In genomic region chr10:37035090-37035497, GRCm38 (mm10) we compare ENCODE assay signal across 12 mouse cellular contexts.
DNase-seq lines count a peak whose midpoint lies in the region; ATAC-seq and TF ChIP-seq lines count a peak whose summit lies in the region.
"Had no signal": no experiment of that assay in that cellular context is flagged by ENCODE, and none has a peak within 500 bp of the region (broad histone marks: within the 10 kb centered on the region; RNA-seq: fewer than 3 reads in every experiment).

No protein-coding gene starts in this region.

- no peak overlapping the region for H3K4me2 ChIP-seq in kidney, embryonic 16.5 days (replicated peaks; ENCODE audit: low read depth, low read length)
- no peak overlapping the region for H3K4me2 ChIP-seq in midbrain, embryonic 11.5 days
- H3K4me2 ChIP-seq in midbrain, embryonic 15.5 days, result no peak overlapping the region
- H3K4me2 ChIP-seq: intestine, embryonic 15.5 days; liver, embryonic 13.5 days had no signal

- no peak overlapping the region for H3K9ac ChIP-seq in kidney, embryonic 16.5 days (replicated peaks; ENCODE audit: low read length)
- H3K9ac ChIP-seq in midbrain, embryonic 11.5 days (ENCODE audit: low read length), result no peak overlapping the region
- no peak overlapping the region for H3K9ac ChIP-seq in midbrain, embryonic 15.5 days
- H3K9ac ChIP-seq: intestine, embryonic 15.5 days; liver, embryonic 13.5 days had no signal

- no peaks in the 10 kb centered on the region for H3K4me1 ChIP-seq in kidney, embryonic 16.5 days (ENCODE audit: insufficient read depth, low read length)
- H3K4me1 ChIP-seq in midbrain, embryonic 11.5 days (ENCODE audit: control insufficient read depth, insufficient read depth, low read length), result no peaks in the 10 kb centered on the region
- no peaks in the 10 kb centered on the region for H3K4me1 ChIP-seq in midbrain, embryonic 15.5 days
- H3K4me1 ChIP-seq: intestine, embryonic 15.5 days; liver, embryonic 13.5 days had no signal

- H3K36me3 ChIP-seq in kidney, embryonic 16.5 days (ENCODE audit: insufficient read depth, low read length), result no peaks in the 10 kb centered on the region
- no peaks in the 10 kb centered on the region for H3K36me3 ChIP-seq in midbrain, embryonic 11.5 days (ENCODE audit: control insufficient read depth, insufficient read depth, low read length)
- H3K36me3 ChIP-seq in midbrain, embryonic 15.5 days (replicated peaks), result no peaks in the 10 kb centered on the region
- H3K36me3 ChIP-seq: intestine, embryonic 15.5 days; liver, embryonic 13.5 days had no signal

- no peaks in the 10 kb centered on the region for H3K9me3 ChIP-seq in kidney, embryonic 16.5 days (ENCODE audit: low read length)
- H3K9me3 ChIP-seq in midbrain, embryonic 11.5 days (ENCODE audit: control insufficient read depth, low read length), result no peaks in the 10 kb centered on the region
- H3K9me3 ChIP-seq in midbrain, embryonic 15.5 days, result no peaks in the 10 kb centered on the region
- H3K9me3 ChIP-seq: intestine, embryonic 15.5 days; liver, embryonic 13.5 days had no signal

- intact Hi-C loops in left cerebral cortex, adult 2 months (cut with DNase I), result no loop called here

- no peak overlapping the region for H3K4me3 ChIP-seq in kidney, embryonic 16.5 days (ENCODE audit: low read length)
- no peak overlapping the region for H3K4me3 ChIP-seq in midbrain, embryonic 11.5 days (ENCODE audit: low read depth, low read length)
- no peak overlapping the region for H3K4me3 ChIP-seq in midbrain, embryonic 15.5 days
- no peak overlapping the region for H3K4me3 ChIP-seq in left cerebral cortex, adult 2 months
- H3K4me3 ChIP-seq: intestine, embryonic 15.5 days; liver, embryonic 13.5 days had no signal

- H3K27me3 ChIP-seq in kidney, embryonic 16.5 days (ENCODE audit: insufficient read depth, low read length), result no peaks in the 10 kb centered on the region
- H3K27me3 ChIP-seq in midbrain, embryonic 11.5 days (ENCODE audit: control insufficient read depth, insufficient read depth, low read length), result no peaks in the 10 kb centered on the region
- no peaks in the 10 kb centered on the region for H3K27me3 ChIP-seq in midbrain, embryonic 15.5 days (replicated peaks)
- H3K27me3 ChIP-seq: intestine, embryonic 15.5 days; liver, embryonic 13.5 days had no signal

- ATAC-seq in kidney, embryonic 16.5 days (ENCODE audit: low FRiP score, low TSS enrichment), result no peak
- no peak for ATAC-seq in midbrain, embryonic 11.5 days (ENCODE audit: low FRiP score)
- ATAC-seq in midbrain, embryonic 15.5 days (replicated peaks), result no peak
- ATAC-seq: intestine, embryonic 15.5 days had no signal

- no peak overlapping the region for H3K27ac ChIP-seq in kidney, embryonic 16.5 days (ENCODE audit: low read length)
- no peak overlapping the region for H3K27ac ChIP-seq in midbrain, embryonic 11.5 days (ENCODE audit: low read depth, low read length)
- H3K27ac ChIP-seq in midbrain, embryonic 15.5 days, result no peak overlapping the region
- H3K27ac ChIP-seq in left cerebral cortex, adult 2 months, result no peak overlapping the region
- H3K27ac ChIP-seq: intestine, embryonic 15.5 days; liver, embryonic 13.5 days had no signal

- DNase-seq in kidney, adult 9 months, result peak; percentile 14
- peak; percentile 78 for DNase-seq in midbrain, embryonic 11.5 days (ENCODE audit: low spot score, missing footprints)
- DNase-seq in fibroblast of lung, adult 2 months (ENCODE audit: low read depth), result peak; percentile 71
- DNase-seq in heart, postnatal 4 days, result peak; percentile 17
- no peak for DNase-seq in left cerebral cortex, adult 2 months (ENCODE audit: extremely low spot score in 1 of 2, low spot score in 2 of 2)
- no peak for DNase-seq in frontal cortex, postnatal 25 days (ENCODE audit: low spot score in 2 of 2)
- DNase-seq: adrenal gland, adult 8-10 months; liver, embryonic 13.5 days; spleen, adult 18-20 months had no signal

- WGBS in kidney, embryonic 16.5 days, result 80% methylated on average over 7 of the region's 7 CpGs
- 84% methylated on average over 7 of the region's 7 CpGs for WGBS in midbrain, embryonic 11.5 days
- WGBS in midbrain, embryonic 15.5 days, result 90% methylated on average over 7 of the region's 7 CpGs

- TF ChIP-seq CTCF in left cerebral cortex, adult 2 months (IDR thresholded peaks at IDR 0.05), result no peak

Comparison
In these comparisons a context has a peak if more than half of its experiments do, and no peak if none do; other contexts are left out.
1. DNase-seq: peak in kidney, adult 9 months (single experiment), midbrain, embryonic 11.5 days (single experiment), fibroblast of lung, adult 2 months (single experiment) and heart, postnatal 4 days (single experiment); none in left cerebral cortex, adult 2 months (0 of 2) and frontal cortex, postnatal 25 days (0 of 2).